Mouse (Mus musculus): ENCODE results near the gene Inpp1. TPM values are rescaled to one million over a fixed set of nuclear protein-coding genes. Genes with fewer than 3 reads are reported as not detected.

Gene Inpp1
- total RNA-seq, 1 experiment from 2014 or later: 41.3 TPM

Other genes with a start within 250 kb of the Inpp1 start
- gene Nemp2, start 187.0 kb downstream of the Inpp1 start, total RNA-seq (2017): 17.8 to 39.0 TPM (median 23.6 TPM) in 3 replicates
- 37.3 to 47.3 TPM (median 46.8 TPM) in 3 replicates for gene Mfsd6, start 90.2 kb downstream of the Inpp1 start, total RNA-seq (2017)
- gene Hibch, start 27.2 kb upstream of the Inpp1 start, total RNA-seq (2017): 21.9 to 73.6 TPM (median 24.1 TPM) in 3 replicates
- gene 1700019D03Rik, start 202.5 kb upstream of the Inpp1 start, total RNA-seq (2017): 0.19 to 0.87 TPM (median 0.43 TPM) in 3 replicates
- gene Mstn, start 244.0 kb upstream of the Inpp1 start, total RNA-seq (2017): not detected in 3 replicates